Mouse (Mus musculus) thymus, adult 2 months (tissue): ENCODE data around the gene Gm11060. TPM values are rescaled to one million over a fixed set of nuclear protein-coding genes. Genes with fewer than 3 reads are reported as not detected.

ENCODE experiments used
- DNase-seq: peaks from one replicate; pipeline ENCODE4 v3.0.0; 2021
- H3K27ac ChIP-seq: fragments of 200-500 bp; 2 replicates; pipeline ENCODE4 v1.5.1; 2012; ENCODE audit warnings: low read length, control low read depth; ENCODE audit not compliant: control insufficient read depth, insufficient read depth
- H3K27me3 ChIP-seq: fragments of 200-500 bp; 2 replicates; pipeline ENCODE4 v1.6.1; 2012; ENCODE audit warnings: mild to moderate bottlenecking, low read length, moderate library complexity, mixed read lengths; ENCODE audit not compliant: control insufficient read depth, insufficient read depth
- H3K36me3 ChIP-seq: fragments of 200-500 bp; 2 replicates; pipeline ENCODE4 v1.6.1; 2012; ENCODE audit warnings: mild to moderate bottlenecking, low read length, moderate library complexity; ENCODE audit not compliant: control insufficient read depth, insufficient read depth
- H3K4me1 ChIP-seq: fragments of 200-500 bp; replicated peaks from 2 replicates; pipeline ENCODE4 v1.6.1; 2012; ENCODE audit warnings: low read length; ENCODE audit not compliant: control insufficient read depth, insufficient read depth
- H3K4me3 ChIP-seq: fragments of 200-500 bp; 2 replicates; pipeline ENCODE4 v1.5.1; 2012; ENCODE audit warnings: mild to moderate bottlenecking, low read length, control low read depth, moderate library complexity; ENCODE audit not compliant: control insufficient read depth, insufficient read depth
- CTCF ChIP-seq: fragments of 200-500 bp; IDR thresholded peaks from 2 replicates; pipeline ENCODE4 v1.5.1; 2012; ENCODE audit warnings: mild to moderate bottlenecking, control low read depth, low read length, moderate library complexity, borderline replicate concordance; ENCODE audit not compliant: control insufficient read depth, poor library complexity, insufficient read depth; ENCODE audit errors: extremely low read depth
- POLR2A ChIP-seq: fragments of 200-500 bp; IDR thresholded peaks from 2 replicates; pipeline ENCODE4 v1.6.1; 2012; ENCODE audit warnings: mild to moderate bottlenecking, low read length, control low read depth, moderate library complexity; ENCODE audit not compliant: control insufficient read depth, poor library complexity, insufficient read depth; ENCODE audit errors: extremely low read depth
- WGBS: fragments of 180-500 bp; shearing (Covaris S2); methylation state at CpG from one replicate; pipeline ENCODE4 v1.1.7; 2018; 5-methylcytosine and 5-hydroxymethylcytosine counted together
- polyA plus RNA-seq: library from polyadenylated mRNA; depleted of rRNA; stranded (reverse); fragments of >200 nt; gene quantifications from 2 replicates; pipeline ENCODE4 v1.2.3, GENCODE M21; 2012

The Gm11060 gene
- polyA plus RNA-seq, 1 experiment = not detected

GRCm38 (mm10) chr2:105128564-105128963 lies 36.7 kb downstream of the Gm11060 start:
- 12% methylated on average over 12 of the region's 12 CpGs for WGBS
- peaks cover 36% of the 10 kb centered on the region for H3K27me3 ChIP-seq
- no peak overlapping the region for H3K4me3 ChIP-seq
- no peaks in the 10 kb centered on the region for H3K36me3 ChIP-seq
- no peak for TF ChIP-seq CTCF
- TF ChIP-seq POLR2A = no peak
- DNase-seq = no peak
- H3K4me1 ChIP-seq = no peaks in the 10 kb centered on the region
- no peak overlapping the region for H3K27ac ChIP-seq

- H3K27ac ChIP-seq = no peak overlapping the region
- WGBS = 7% methylated on average over 32 of the region's 32 CpGs
- no peak for TF ChIP-seq CTCF
- TF ChIP-seq POLR2A = no peak
- no peak for DNase-seq
- H3K4me1 ChIP-seq = no peaks in the 10 kb centered on the region
- H3K4me3 ChIP-seq = no peak overlapping the region
- H3K27me3 ChIP-seq = peaks cover 31% of the 10 kb centered on the region
- no peaks in the 10 kb centered on the region for H3K36me3 ChIP-seq
Measured at GRCm38 (mm10) chr2:105130351-105131060, 38.7 kb downstream of the Gm11060 start.

DNA sequence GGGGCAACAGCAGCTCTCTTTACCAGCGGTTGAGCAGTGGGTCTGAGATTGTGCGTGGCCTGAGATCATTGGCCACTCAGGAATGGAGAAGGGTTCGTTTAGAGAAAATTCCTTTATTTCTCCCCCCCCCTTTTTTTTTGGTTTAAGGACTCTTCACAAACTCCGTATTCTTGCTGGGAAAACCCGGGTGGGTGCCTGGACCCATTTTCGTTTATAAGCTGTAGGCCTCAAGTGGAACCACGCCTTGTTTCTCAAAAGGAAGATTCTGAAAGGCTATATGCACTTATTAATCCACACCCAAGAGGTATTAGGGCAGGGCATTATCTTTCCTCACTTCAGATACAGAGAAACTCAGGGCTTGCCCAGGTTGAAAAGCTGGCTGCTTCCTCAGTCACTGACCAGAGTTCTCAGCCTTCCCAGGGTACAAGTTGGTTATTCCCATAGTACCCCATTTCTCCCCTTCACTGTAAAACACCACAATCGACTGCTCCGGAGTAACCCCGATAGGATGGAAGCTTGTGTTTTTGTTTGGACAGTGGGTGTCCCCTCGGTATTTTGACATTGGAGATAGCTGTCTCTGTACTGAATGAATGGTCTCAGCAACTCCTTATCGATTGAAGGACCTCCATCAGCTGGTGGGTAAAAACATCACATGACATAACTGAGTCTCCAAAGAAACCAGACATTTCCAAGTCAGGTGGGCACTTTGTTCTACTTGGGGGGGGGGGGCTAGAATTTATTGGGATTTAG lies 39.4 kb downstream of the Gm11060 start:
- no peak for DNase-seq
- Histone ChIP-seq H3K36me3 (no peaks in the 10 kb centered on the region), H3K4me1 (no peaks in the 10 kb centered on the region), H3K27ac (no peak overlapping the region), H3K4me3 (no peak overlapping the region), H3K27me3 (peaks cover 31% of the 10 kb centered on the region)
- TF ChIP-seq CTCF = no peak
- TF ChIP-seq POLR2A = no peak
- 14% methylated on average over 12 of the region's 12 CpGs for WGBS

DNA sequence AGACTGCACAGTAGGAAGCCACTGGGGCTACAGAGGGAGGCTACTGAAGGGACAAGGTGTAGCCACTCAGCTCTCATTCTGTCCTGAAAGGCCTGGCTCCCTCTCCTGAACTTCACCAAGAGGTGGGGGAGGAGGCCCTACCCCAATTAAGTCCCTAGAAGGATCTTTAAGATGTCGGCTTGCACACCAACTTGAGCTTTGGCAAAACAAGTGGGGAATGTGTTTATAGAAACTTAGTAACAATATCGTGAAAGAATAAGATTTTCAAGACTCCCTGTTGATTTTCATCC lies 39.9 kb downstream of the Gm11060 start:
- Histone ChIP-seq H3K4me1 (no peaks in the 10 kb centered on the region), H3K36me3 (no peaks in the 10 kb centered on the region), H3K27me3 (peaks cover 31% of the 10 kb centered on the region), H3K4me3 (no peak overlapping the region), H3K27ac (no peak overlapping the region)
- WGBS = 12% methylated on average over 2 of the region's 2 CpGs
- DNase-seq = no peak
- TF ChIP-seq POLR2A = no peak
- no peak for TF ChIP-seq CTCF

DNA sequence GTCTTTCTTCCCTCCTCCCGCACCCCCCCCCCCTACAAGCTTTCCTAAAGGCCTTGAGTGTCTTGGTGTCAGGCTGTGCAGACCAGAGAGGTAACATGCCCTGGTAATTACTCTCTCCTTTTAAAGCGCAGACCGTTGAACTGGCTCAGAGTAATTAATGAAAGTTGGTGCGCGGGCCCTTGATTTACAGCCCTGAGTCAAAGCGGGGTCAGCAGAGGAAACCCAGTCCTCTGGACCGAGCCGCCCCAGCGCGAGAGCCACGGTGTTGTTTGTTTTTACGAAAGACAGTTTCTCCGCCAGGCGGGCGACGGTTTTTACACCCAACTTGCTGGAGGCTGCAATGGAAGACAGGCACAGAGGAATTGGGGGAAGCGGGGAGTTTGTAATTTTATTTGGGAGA lies 40.5 kb downstream of the Gm11060 start:
- Histone ChIP-seq H3K4me3 (no peak overlapping the region), H3K36me3 (no peaks in the 10 kb centered on the region), H3K27me3 (peaks cover 31% of the 10 kb centered on the region), H3K27ac (no peak overlapping the region), H3K4me1 (no peaks in the 10 kb centered on the region)
- no peak for DNase-seq
- TF ChIP-seq POLR2A = no peak
- TF ChIP-seq CTCF = no peak
- WGBS = 10% methylated on average over 17 of the region's 17 CpGs

DNA sequence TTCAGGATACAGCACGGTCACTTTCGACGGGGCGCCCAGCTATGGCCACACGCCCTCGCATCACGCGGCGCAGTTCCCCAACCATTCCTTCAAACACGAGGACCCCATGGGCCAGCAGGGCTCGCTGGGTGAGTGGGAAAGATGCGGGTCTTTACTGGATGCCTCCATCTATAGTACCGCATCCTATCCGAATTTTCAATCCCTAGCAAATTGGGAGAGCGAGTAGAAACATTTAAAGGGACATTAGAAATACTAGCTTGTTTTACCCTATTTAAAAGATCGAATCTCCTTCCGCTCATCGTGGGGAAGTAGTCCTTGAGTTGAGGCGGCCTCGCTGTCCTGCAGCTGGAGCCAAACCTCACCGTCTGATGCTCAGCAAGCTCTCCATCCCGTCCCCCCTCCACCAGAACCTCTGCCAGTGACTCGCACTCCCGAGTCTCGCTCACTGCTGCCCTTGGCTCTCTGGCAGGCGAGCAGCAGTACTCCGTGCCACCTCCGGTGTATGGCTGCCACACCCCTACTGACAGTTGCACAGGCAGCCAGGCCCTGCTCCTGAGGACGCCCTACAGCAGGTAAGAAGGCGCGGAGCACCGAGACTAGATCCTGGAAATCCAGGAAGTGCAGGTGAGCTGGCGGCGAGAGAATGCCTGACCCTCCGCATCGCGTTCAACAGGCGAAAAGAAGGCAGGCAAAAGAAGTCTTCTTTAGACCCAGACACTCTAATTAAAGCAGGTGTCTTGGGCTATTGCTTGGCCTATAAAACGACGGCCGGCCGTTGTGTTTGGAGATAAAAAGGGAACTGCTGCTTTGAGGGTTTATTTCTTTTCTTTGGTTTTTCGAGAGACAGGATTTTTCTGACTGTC lies 41.3 kb downstream of the Gm11060 start:
- Histone ChIP-seq H3K36me3 (no peaks in the 10 kb centered on the region), H3K4me1 (no peaks in the 10 kb centered on the region), H3K27ac (no peak overlapping the region), H3K4me3 (no peak overlapping the region), H3K27me3 (peaks cover 24% of the 10 kb centered on the region)
- TF ChIP-seq CTCF (no peak), POLR2A (no peak)
- 10% methylated on average over 43 of the region's 43 CpGs for WGBS
- DNase-seq = no peak
